Mouse (Mus musculus) liver, embryonic 14 days (tissue): ENCODE results near the gene Ndufs2. TPM values are rescaled to one million over a fixed set of nuclear protein-coding genes. Genes with fewer than 3 reads are reported as not detected.

Source experiments
- polyA plus RNA-seq: library from polyadenylated mRNA; depleted of rRNA; stranded (reverse); fragments of >200 nt; gene quantifications from 2 replicates; pipeline ENCODE4 v1.2.3, GENCODE M21; 2012; rRNA removed

The Ndufs2 gene
- 80.1 and 91.3 TPM in 2 replicates for polyA plus RNA-seq

GRCm38 (mm10) chr1:171250680-171251593 lies at the start of gene Ndufs2:
Ndufs2 (minus strand) TSS chr1:171251388.

GRCm38 (mm10) chr1:171294298-171295062 lies 43.3 kb upstream of the Ndufs2 start, which contains the start of gene Ufc1:
Ufc1 (minus strand) TSS chr1:171295024.

GRCm38 (mm10) chr1:171287136-171288081 lies 36.2 kb upstream of the Ndufs2 start, which contains the start of gene Usp21:
Usp21 (minus strand) TSS chr1:171287991.

GRCm38 (mm10) chr1:171280916-171281527 lies 29.8 kb upstream of the Ndufs2 start, which contains the start of gene Ppox:
Ppox (minus strand) TSS chr1:171281186.

GRCm38 (mm10) chr1:171269848-171270572 lies 18.8 kb upstream of the Ndufs2 start, which contains the start of gene B4galt3:
B4galt3 (plus strand) TSS chr1:171270328.

GRCm38 (mm10) chr1:171249913-171250600 lies 1.1 kb downstream of the Ndufs2 start, which contains the start of gene Adamts4:
Adamts4 (plus strand) TSS chr1:171250421.

GRCm38 (mm10) chr1:171234126-171234525 lies 17.1 kb downstream of the Ndufs2 start, which contains the start of gene Fcer1g:
Fcer1g (minus strand) TSS chr1:171234365.

GRCm38 (mm10) chr1:171224857-171225256 lies 26.3 kb downstream of the Ndufs2 start, which contains the start of gene Apoa2:
Apoa2 (plus strand) TSS chr1:171225054.

GRCm38 (mm10) chr1:171222238-171223155 lies 28.7 kb downstream of the Ndufs2 start, which contains the start of gene Tomm40l:
Tomm40l (minus strand) TSS chr1:171222514.

GRCm38 (mm10) chr1:171213801-171214496 lies 37.2 kb downstream of the Ndufs2 start, which contains the start of gene Nr1i3:
Nr1i3 (plus strand) TSS chr1:171213970.

GRCm38 (mm10) chr1:171195887-171196397 lies 55.2 kb downstream of the Ndufs2 start, which contains the start of gene Pcp4l1:
Pcp4l1 (minus strand) TSS chr1:171196268.

Other genes with a start within 250 kb of the Ndufs2 start
- 2.2 and 3.8 TPM in 2 replicates for gene Fcgr4, start 232.5 kb downstream of the Ndufs2 start, polyA plus RNA-seq
- gene Fcgr3, start 186.5 kb downstream of the Ndufs2 start, polyA plus RNA-seq: 14.0 and 18.2 TPM in 2 replicates
- 2.0 and 2.2 TPM in 2 replicates for gene Cfap126, start 137.5 kb downstream of the Ndufs2 start, polyA plus RNA-seq
- 101 and 123 TPM in 2 replicates for gene Sdhc, start 100.8 kb downstream of the Ndufs2 start, polyA plus RNA-seq
- gene Mpz, start 100.7 kb downstream of the Ndufs2 start, polyA plus RNA-seq: 0.08 and 0.11 TPM in 2 replicates
- gene Pcp4l1, start 55.1 kb downstream of the Ndufs2 start, polyA plus RNA-seq: 1.0 and 1.1 TPM in 2 replicates
- 0.59 and 0.90 TPM in 2 replicates for gene Nr1i3, start 37.4 kb downstream of the Ndufs2 start, polyA plus RNA-seq
- 10.6 and 11.9 TPM in 2 replicates for gene Tomm40l, start 28.9 kb downstream of the Ndufs2 start, polyA plus RNA-seq
- gene Apoa2, start 26.3 kb downstream of the Ndufs2 start, polyA plus RNA-seq: 2,548 and 2,817 TPM in 2 replicates
- 41.9 and 56.5 TPM in 2 replicates for gene Fcer1g, start 17.0 kb downstream of the Ndufs2 start, polyA plus RNA-seq
- 0.18 and 0.24 TPM in 2 replicates for gene Adamts4, start 967 bp downstream of the Ndufs2 start, polyA plus RNA-seq
- gene B4galt3, start 18.9 kb upstream of the Ndufs2 start, polyA plus RNA-seq: 12.0 and 15.2 TPM in 2 replicates
- gene Ppox, start 29.8 kb upstream of the Ndufs2 start, polyA plus RNA-seq: 138 and 165 TPM in 2 replicates
- gene Usp21, start 36.6 kb upstream of the Ndufs2 start, polyA plus RNA-seq: 16.5 and 19.1 TPM in 2 replicates
- 21.5 and 27.7 TPM in 2 replicates for gene Ufc1, start 43.6 kb upstream of the Ndufs2 start, polyA plus RNA-seq
- 15.6 and 18.6 TPM in 2 replicates for gene Dedd, start 77.8 kb upstream of the Ndufs2 start, polyA plus RNA-seq
- gene Nit1, start 94.3 kb upstream of the Ndufs2 start, polyA plus RNA-seq: 20.0 and 23.2 TPM in 2 replicates
- gene Pfdn2, start 94.3 kb upstream of the Ndufs2 start, polyA plus RNA-seq: 41.8 and 44.2 TPM in 2 replicates
- gene Klhdc9, start 109.4 kb upstream of the Ndufs2 start, polyA plus RNA-seq: 0.23 and 0.24 TPM in 2 replicates
- 0.06 and 0.21 TPM in 2 replicates for gene Nectin4, start 118.7 kb upstream of the Ndufs2 start, polyA plus RNA-seq
- gene Arhgap30, start 137.6 kb upstream of the Ndufs2 start, polyA plus RNA-seq: 2.7 and 3.5 TPM in 2 replicates
- 13.6 and 16.4 TPM in 2 replicates for gene Usf1, start 159.9 kb upstream of the Ndufs2 start, polyA plus RNA-seq
- 0.86 and 0.90 TPM in 2 replicates for gene Tstd1, start 167.5 kb upstream of the Ndufs2 start, polyA plus RNA-seq
- gene F11r, start 186.1 kb upstream of the Ndufs2 start, polyA plus RNA-seq: 12.0 and 13.4 TPM in 2 replicates